Mouse (Mus musculus) embryonic fibroblast, embryonic 13.5 days (primary cell): Measurements from ENCODE around the gene Cdh23. TPM values are rescaled to one million over a fixed set of nuclear protein-coding genes. Genes with fewer than 3 reads are reported as not detected.
"Not testable (repeated sequence)": the region's sequence is repeated elsewhere in the genome, so short reads cannot be mapped to it uniquely, and the experiment has no call there.

ENCODE experiments used
- H3K27ac ChIP-seq: 2 replicates; pipeline ENCODE4 v1.5.1; 2012; ENCODE audit warnings: low read length, control low read depth, inconsistent platforms; ENCODE audit not compliant: insufficient read depth
- H3K4me1 ChIP-seq: 2 replicates; pipeline ENCODE4 v1.6.1; 2011; ENCODE audit warnings: low read length; ENCODE audit not compliant: control insufficient read depth, insufficient read depth
- H3K4me3 ChIP-seq: 2 replicates; pipeline ENCODE4 v1.5.1; 2011; ENCODE audit warnings: mild to moderate bottlenecking, control low read depth, low read length; ENCODE audit not compliant: insufficient read depth
- CTCF ChIP-seq: IDR thresholded peaks from 2 replicates; pipeline ENCODE4 v1.5.1; 2011; ENCODE audit warnings: mild to moderate bottlenecking, control low read depth, low read length, moderate library complexity, borderline replicate concordance; ENCODE audit not compliant: insufficient read depth
- POLR2A ChIP-seq: IDR thresholded peaks from 2 replicates; pipeline ENCODE4 v1.6.1; 2011; ENCODE audit warnings: low read depth, mild to moderate bottlenecking, control low read depth, low read length, moderate library complexity
- polyA plus RNA-seq: library from polyadenylated mRNA; stranded (reverse); fragments of >200 nt; gene quantifications from 2 replicates; pipeline ENCODE4 v1.2.4, GENCODE M21; 2011; ENCODE audit warnings: low read depth; ENCODE audit not compliant: missing spikeins, insufficient read length

Cdh23 gene
- polyA plus RNA-seq, 1 experiment = 0.86 TPM

- Histone ChIP-seq H3K4me3 (no peak overlapping the region), H3K27ac (no peak overlapping the region), H3K4me1 (no peaks in the 10 kb centered on the region)
- TF ChIP-seq POLR2A (no peak), CTCF (no peak)
Observed at GRCm38 (mm10) chr10:60733471-60733870, 37.2 kb upstream of the Cdh23 start.

- H3K4me1 ChIP-seq = no peaks in the 10 kb centered on the region
- no peak for TF ChIP-seq POLR2A
- no peak for TF ChIP-seq CTCF
- no peak overlapping the region for H3K4me3 ChIP-seq
Observed at GRCm38 (mm10) chr10:60732397-60732861, 36.1 kb upstream of the Cdh23 start.

GRCm38 (mm10) chr10:60731742-60732141 lies 35.5 kb upstream of the Cdh23 start:
- Histone ChIP-seq H3K4me1 (no peaks in the 10 kb centered on the region), H3K27ac (no peak overlapping the region), H3K4me3 (no peak overlapping the region)
- TF ChIP-seq CTCF = no peak
- TF ChIP-seq POLR2A = no peak

More at GRCm38 (mm10) chr10:60732397-60732861, 36.1 kb upstream of the Cdh23 start:
- H3K27ac ChIP-seq = no peak overlapping the region

- H3K27ac ChIP-seq = no peak overlapping the region
Observed at GRCm38 (mm10) chr10:60727301-60727700, 31.0 kb upstream of the Cdh23 start.

GRCm38 (mm10) chr10:60726896-60727295 lies 30.6 kb upstream of the Cdh23 start:
- no peak for TF ChIP-seq POLR2A
- TF ChIP-seq CTCF = no peak
- no peaks in the 10 kb centered on the region for H3K4me1 ChIP-seq

More at GRCm38 (mm10) chr10:60727301-60727700, 31.0 kb upstream of the Cdh23 start:
- Histone ChIP-seq H3K4me1 (no peaks in the 10 kb centered on the region), H3K4me3 (no peak overlapping the region)
- TF ChIP-seq CTCF = no peak
- TF ChIP-seq POLR2A = no peak

GRCm38 (mm10) chr10:60724496-60724895 lies 28.2 kb upstream of the Cdh23 start:
- TF ChIP-seq CTCF (no peak), POLR2A (no peak)
- Histone ChIP-seq H3K4me1 (no peaks in the 10 kb centered on the region), H3K4me3 (no peak overlapping the region), H3K27ac (no peak overlapping the region)

More at GRCm38 (mm10) chr10:60726896-60727295, 30.6 kb upstream of the Cdh23 start:
- Histone ChIP-seq H3K4me3 (no peak overlapping the region), H3K27ac (no peak overlapping the region)

GRCm38 (mm10) chr10:60723345-60723744 lies 27.1 kb upstream of the Cdh23 start:
- peak; percentile 16; the same call in 1 of the 2 replicates for TF ChIP-seq CTCF
- no peak for TF ChIP-seq POLR2A
- Histone ChIP-seq H3K4me3 (no peak overlapping the region), H3K27ac (no peak overlapping the region), H3K4me1 (no peaks in the 10 kb centered on the region)

- no peaks in the 10 kb centered on the region for H3K4me1 ChIP-seq
- no peak overlapping the region for H3K4me3 ChIP-seq
- TF ChIP-seq POLR2A (no peak), CTCF (no peak)
- H3K27ac ChIP-seq = no peak overlapping the region
Observed at GRCm38 (mm10) chr10:60721640-60722039, 25.4 kb upstream of the Cdh23 start.

- Histone ChIP-seq H3K27ac (no peak overlapping the region), H3K4me1 (no peaks in the 10 kb centered on the region), H3K4me3 (no peak overlapping the region)
- TF ChIP-seq CTCF (no peak), POLR2A (no peak)
Observed at GRCm38 (mm10) chr10:60720461-60720860, 24.2 kb upstream of the Cdh23 start.

- TF ChIP-seq CTCF = no peak
- H3K4me1 ChIP-seq = no peaks in the 10 kb centered on the region
Observed at GRCm38 (mm10) chr10:60718491-60718890, 22.2 kb upstream of the Cdh23 start.

GRCm38 (mm10) chr10:60716449-60716848 lies 20.2 kb upstream of the Cdh23 start:
- H3K4me3 ChIP-seq = no peak overlapping the region
- no peaks in the 10 kb centered on the region for H3K4me1 ChIP-seq
- H3K27ac ChIP-seq = no peak overlapping the region
- TF ChIP-seq POLR2A (no peak), CTCF (no peak)

More at GRCm38 (mm10) chr10:60718491-60718890, 22.2 kb upstream of the Cdh23 start:
- H3K27ac ChIP-seq = no peak overlapping the region
- H3K4me3 ChIP-seq = no peak overlapping the region

- not testable (repeated sequence) for H3K4me1 ChIP-seq, H3K4me3 ChIP-seq, H3K27ac ChIP-seq
Observed at GRCm38 (mm10) chr10:60712299-60712698, 16.0 kb upstream of the Cdh23 start.
